Mouse (Mus musculus) central nervous system, embryonic 11.5 days (tissue): Measurements from ENCODE around the gene Zfp386. TPM values are rescaled to one million over a fixed set of nuclear protein-coding genes. Genes with fewer than 3 reads are reported as not detected.

Source experiments
- polyA plus RNA-seq: library from polyadenylated mRNA; depleted of rRNA; stranded (reverse); fragments of >200 nt; gene quantifications from 2 replicates; pipeline ENCODE4 v1.2.3, GENCODE M21; 2012; rRNA removed

The Zfp386 gene
- polyA plus RNA-seq = 42.3 and 48.1 TPM in 2 replicates

GRCm38 (mm10) chr12:116047440-116048377 lies at the start of gene Zfp386:
TSS of gene Zfp386 (plus strand) at chr12:116047724.

DNA sequence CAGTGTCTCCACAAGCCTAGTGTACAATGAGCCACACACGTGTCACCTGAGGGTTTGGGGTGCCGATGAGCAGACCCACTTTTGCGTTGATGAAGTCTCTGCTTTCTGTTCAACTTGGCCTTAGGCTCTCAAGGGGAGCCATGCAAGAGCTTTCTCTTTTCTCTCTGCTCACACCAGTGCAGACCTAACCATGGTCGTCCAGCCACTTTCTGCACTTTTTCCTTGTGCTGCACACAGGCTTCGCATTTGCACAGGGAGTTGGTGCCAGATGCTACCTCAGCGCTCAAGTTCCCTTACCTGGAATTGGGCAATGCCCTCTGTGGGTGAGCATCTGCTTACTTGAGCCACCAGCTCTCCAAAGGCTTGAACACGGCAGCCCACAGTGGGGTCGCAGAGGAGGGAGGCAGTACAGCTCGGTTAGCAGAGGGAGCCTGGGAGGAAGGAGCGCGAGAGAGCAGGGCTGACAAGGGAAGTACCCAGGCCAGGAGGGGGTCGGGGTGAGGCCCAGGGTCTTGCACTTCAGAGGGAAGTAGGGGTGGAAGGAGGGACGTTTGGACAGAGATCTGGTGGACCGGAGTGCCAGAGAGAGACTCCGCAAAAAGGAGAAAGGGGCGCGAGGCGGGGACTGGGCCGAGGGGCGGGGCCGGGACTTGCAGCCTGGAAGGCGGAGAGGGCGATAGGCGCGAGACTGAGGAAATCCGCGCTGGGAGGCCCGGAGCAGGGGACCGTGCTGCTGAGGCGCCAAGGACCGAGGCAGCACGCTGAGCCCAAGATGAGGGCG lies 29.7 kb downstream of the Zfp386 start, which contains the start of gene Vipr2:
Gene Vipr2 (plus strand): TSS at position 653 of the 781 bp plus-strand sequence.

Other genes starting within 250 kb of the Zfp386 start
- 3.4 and 3.9 TPM in 2 replicates for gene Vipr2, start 30.0 kb downstream of the Zfp386 start, polyA plus RNA-seq
- 17.3 and 21.2 TPM in 2 replicates for gene Wdr60, start 215.3 kb downstream of the Zfp386 start, polyA plus RNA-seq
- gene Gm11027, start 227.7 kb downstream of the Zfp386 start, polyA plus RNA-seq = not detected in 2 replicates
- gene Esyt2, start 233.5 kb downstream of the Zfp386 start, polyA plus RNA-seq = 9.0 and 13.3 TPM in 2 replicates